Mouse (Mus musculus) stomach, postnatal 0 days (tissue): ENCODE measurements around the gene Tmbim1. TPM values are rescaled to one million over a fixed set of nuclear protein-coding genes. Genes with fewer than 3 reads are reported as not detected.
A peak's percentile ranks its signal among the peaks of the same experiment; 100 is the strongest.
"Not testable (repeated sequence)": the region's sequence is repeated elsewhere in the genome, so short reads cannot be mapped to it uniquely, and the experiment has no call there.

Experiments used
- ATAC-seq: fragments of 200-750 bp; cut with Nextera tagmentation; 2 replicates; pipeline ENCODE4 v1.8.0; 2017; ENCODE audit not compliant: low FRiP score, low TSS enrichment
- DNase-seq: peaks from one replicate; pipeline ENCODE4 v3.0.0-alpha.2; 2016; ENCODE audit warnings: low spot score
- H3K27ac ChIP-seq: fragments of 300-500 bp; sonication (generic); replicated peaks from 2 replicates; pipeline ENCODE4 v1.5.1; 2014; ENCODE audit warnings: mild to moderate bottlenecking, control low read depth
- H3K27me3 ChIP-seq: fragments of 300-500 bp; sonication (generic); 2 replicates; pipeline ENCODE4 v1.6.1; 2014; ENCODE audit warnings: low read length; ENCODE audit not compliant: control insufficient read depth, insufficient read depth
- H3K36me3 ChIP-seq: fragments of 300-500 bp; sonication (generic); 2 replicates; pipeline ENCODE4 v1.6.1; 2014; ENCODE audit warnings: low read length, mixed read lengths; ENCODE audit not compliant: control insufficient read depth, insufficient read depth
- H3K4me1 ChIP-seq: fragments of 300-500 bp; sonication (generic); replicated peaks from 2 replicates; pipeline ENCODE4 v1.6.1; 2014; ENCODE audit warnings: antibody characterized with exemption; ENCODE audit not compliant: control insufficient read depth, insufficient read depth
- H3K4me2 ChIP-seq: fragments of 300-500 bp; sonication (generic); replicated peaks from 2 replicates; pipeline ENCODE4 v1.6.1; 2014; ENCODE audit warnings: low read depth, mild to moderate bottlenecking, control low read depth, moderate library complexity
- H3K4me3 ChIP-seq: fragments of 300-500 bp; sonication (generic); 2 replicates; pipeline ENCODE4 v1.5.1; 2014; ENCODE audit warnings: low read depth, low read length, control low read depth
- H3K9ac ChIP-seq: fragments of 300-500 bp; sonication (generic); 2 replicates; pipeline ENCODE4 v1.6.1; 2014; ENCODE audit warnings: mild to moderate bottlenecking, low read length, control low read depth, mixed read lengths
- H3K9me3 ChIP-seq: fragments of 300-500 bp; sonication (generic); 2 replicates; pipeline ENCODE4 v1.6.1; 2016; ENCODE audit warnings: low read length; ENCODE audit not compliant: control insufficient read depth
- CTCF ChIP-seq: IDR thresholded peaks from 2 replicates; pipeline ENCODE4 v1.5.1; 2016; ENCODE audit warnings: antibody characterized with exemption, low read depth, mild to moderate bottlenecking, moderate library complexity
- EP300 ChIP-seq: optimal IDR thresholded peaks from 2 replicates; pipeline ENCODE3; 2016; ENCODE audit warnings: antibody characterized with exemption
- WGBS: fragments of 180-500 bp; shearing (Covaris S2); extraction: QIAGEN DNeasy Blood & Tissue Kit; methylation state at CpG from one replicate; pipeline ENCODE4 v1.1.7; 2014; 5-methylcytosine and 5-hydroxymethylcytosine counted together
- polyA plus RNA-seq: library from polyadenylated mRNA; unstranded; fragments of >200 nt; fragmentation: Nextera tagmentation; extraction: Ambion mirVana; gene quantifications from 2 replicates; pipeline ENCODE4 v1.2.1, GENCODE M21; 2015

Gene Tmbim1
- polyA plus RNA-seq, 1 experiment from 2014 or later = 109 TPM

DNA sequence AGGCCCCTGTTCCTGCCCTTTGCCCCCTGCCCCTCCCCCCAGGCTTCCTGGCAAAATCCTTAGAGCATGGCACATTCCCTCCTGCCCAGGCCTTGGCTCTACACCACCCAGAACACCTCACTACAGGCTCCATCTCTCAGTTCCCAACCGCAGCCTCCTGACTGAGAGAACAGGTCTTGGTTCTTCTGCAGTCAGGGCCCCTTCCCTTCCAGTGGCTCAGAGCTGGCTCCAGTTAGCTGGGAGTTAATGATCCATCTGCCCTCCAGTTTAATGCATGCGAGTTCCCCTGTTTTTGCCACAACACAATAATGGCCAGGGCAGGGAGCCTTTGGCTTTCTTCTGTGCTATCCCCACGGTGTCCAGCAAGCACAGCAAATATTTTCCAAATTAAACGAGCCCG lies 37.7 kb upstream of the Tmbim1 start:
- no peak for DNase-seq
- Histone ChIP-seq H3K9me3 (no peaks in the 10 kb centered on the region), H3K4me3 (no peak overlapping the region), H3K27me3 (no peaks in the 10 kb centered on the region), H3K4me1 (no peaks in the 10 kb centered on the region), H3K9ac (no peak overlapping the region), H3K4me2 (no peak overlapping the region), H3K27ac (no peak overlapping the region), H3K36me3 (no peaks in the 10 kb centered on the region)
- 75% methylated on average over 5 of the region's 5 CpGs for WGBS
- TF ChIP-seq EP300 (no peak), CTCF (no peak)
- ATAC-seq = no peak

DNA sequence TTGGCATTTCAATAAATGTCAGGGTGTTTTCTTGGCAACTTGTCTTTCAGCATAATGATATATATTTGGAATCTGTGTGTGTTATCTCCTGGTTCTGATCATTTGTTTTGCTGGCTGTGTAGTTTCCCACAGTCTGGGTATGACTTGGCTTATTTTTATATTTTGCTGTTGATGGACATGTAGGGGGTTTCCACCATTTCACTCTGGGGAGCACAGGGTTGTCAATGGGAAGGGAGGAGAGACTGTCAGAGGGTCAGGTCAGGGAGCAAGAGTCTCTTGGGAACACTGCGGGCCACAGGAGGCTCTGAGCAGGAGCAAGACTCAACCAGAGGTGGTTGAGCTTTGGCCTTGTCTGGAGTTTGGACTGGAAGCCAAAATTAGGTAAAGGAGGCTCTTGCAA lies 36.9 kb upstream of the Tmbim1 start:
- no peaks in the 10 kb centered on the region for H3K4me1 ChIP-seq
- TF ChIP-seq EP300 (no peak), CTCF (no peak)
- H3K4me2 ChIP-seq = no peak overlapping the region
- no peak overlapping the region for H3K4me3 ChIP-seq
- ATAC-seq (no peak), DNase-seq (no peak)
- H3K9me3 ChIP-seq = no peaks in the 10 kb centered on the region
- no peaks in the 10 kb centered on the region for H3K36me3 ChIP-seq
- H3K27me3 ChIP-seq = no peaks in the 10 kb centered on the region
- WGBS = 86% methylated on average over 1 of the region's 1 CpGs
- no peak overlapping the region for H3K27ac ChIP-seq
- no peak overlapping the region for H3K9ac ChIP-seq

- Histone ChIP-seq H3K27me3 (no peaks in the 10 kb centered on the region), H3K9ac (no peak overlapping the region), H3K36me3 (no peaks in the 10 kb centered on the region), H3K4me2 (no peak overlapping the region), H3K9me3 (no peaks in the 10 kb centered on the region), H3K4me3 (no peak overlapping the region), H3K4me1 (no peaks in the 10 kb centered on the region), H3K27ac (no peak overlapping the region)
- WGBS = 80% methylated on average over 7 of the region's 7 CpGs
- ATAC-seq = no peak
- DNase-seq = no peak
- TF ChIP-seq EP300 = no peak
These were observed 36.5 kb upstream of the Tmbim1 start for GRCm38 (mm10) chr1:74341898-74342297.

- not testable (repeated sequence) for H3K9ac ChIP-seq, ATAC-seq, H3K4me3 ChIP-seq, H3K4me1 ChIP-seq, H3K27me3 ChIP-seq, DNase-seq, H3K36me3 ChIP-seq, H3K4me2 ChIP-seq, H3K27ac ChIP-seq, H3K9me3 ChIP-seq
- 99% methylated on average over 4 of the region's 4 CpGs for WGBS
These were observed 35.6 kb upstream of the Tmbim1 start for GRCm38 (mm10) chr1:74340992-74341391.

GRCm38 (mm10) chr1:74340361-74340764 lies 34.9 kb upstream of the Tmbim1 start:
- H3K27me3 ChIP-seq = no peaks in the 10 kb centered on the region
- H3K36me3 ChIP-seq = no peaks in the 10 kb centered on the region
- no peak overlapping the region for H3K9ac ChIP-seq
- H3K27ac ChIP-seq = no peak overlapping the region
- ATAC-seq = peak; percentile 59
- no peak overlapping the region for H3K4me3 ChIP-seq
- H3K9me3 ChIP-seq = no peaks in the 10 kb centered on the region
- no peak for TF ChIP-seq CTCF
- no peak for TF ChIP-seq EP300
- DNase-seq = no peak
- 79% methylated on average over 6 of the region's 6 CpGs for WGBS
- no peak overlapping the region for H3K4me2 ChIP-seq
- H3K4me1 ChIP-seq = no peaks in the 10 kb centered on the region

DNA sequence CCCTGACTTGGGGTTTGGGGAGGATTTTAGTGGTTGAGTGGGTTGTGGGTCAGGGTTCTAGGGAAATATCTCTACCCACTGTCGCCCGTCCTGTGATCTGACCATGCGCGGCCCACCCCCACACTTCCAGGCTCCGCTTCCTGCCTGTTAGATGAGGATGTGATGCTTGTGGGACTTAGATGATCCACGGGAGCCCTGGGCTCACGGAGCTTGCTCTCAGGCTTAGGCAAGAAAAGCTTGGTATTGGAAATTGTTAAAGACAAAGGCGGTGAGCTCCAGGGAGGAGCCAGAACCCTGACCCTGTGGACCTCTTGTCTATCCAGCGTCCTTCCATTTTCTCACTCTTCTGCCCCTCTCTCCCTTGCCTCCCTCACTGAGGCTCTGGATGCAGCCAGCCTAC lies 34.5 kb upstream of the Tmbim1 start:
- H3K36me3 ChIP-seq = no peaks in the 10 kb centered on the region
- no peak overlapping the region for H3K4me2 ChIP-seq
- ATAC-seq = no peak
- no peak overlapping the region for H3K4me3 ChIP-seq
- TF ChIP-seq CTCF = no peak
- TF ChIP-seq EP300 = no peak
- no peaks in the 10 kb centered on the region for H3K27me3 ChIP-seq
- no peak overlapping the region for H3K9ac ChIP-seq
- no peaks in the 10 kb centered on the region for H3K4me1 ChIP-seq
- H3K9me3 ChIP-seq = no peaks in the 10 kb centered on the region
- WGBS = 88% methylated on average over 9 of the region's 9 CpGs
- no peak overlapping the region for H3K27ac ChIP-seq
- DNase-seq = no peak
